Mouse (Mus musculus): ENCODE results near the gene Plet1. TPM values are rescaled to one million over a fixed set of nuclear protein-coding genes. Genes with fewer than 3 reads are reported as not detected.

The Plet1 gene
- polyA plus RNA-seq, 1 experiment from 2014 or later = 17.9 TPM

- 14% methylated on average over 10 of the region's 10 CpGs for WGBS
- no peaks in the 10 kb centered on the region; the same call in 1 of the 2 replicates for H3K4me1 ChIP-seq (ENCODE audit: control insufficient read depth, insufficient read depth, low read length)
- ATAC-seq (ENCODE audit: insufficient read depth, low FRiP score) = 0 out of 2 replicates have a peak, but pooled peaks have one; percentile 37
- 0 out of 2 replicates have a peak overlapping the region, but pooled peaks have one; percentile 8 for H3K9ac ChIP-seq (ENCODE audit: low read length)
- no peak overlapping the region for H3K27ac ChIP-seq (ENCODE audit: low read length)
- peak overlapping the region; percentile 16 for H3K4me2 ChIP-seq (ENCODE audit: low read depth, low read length)
- H3K9me3 ChIP-seq (replicated peaks; ENCODE audit: control insufficient read depth, low read length) = no peaks in the 10 kb centered on the region
- H3K27me3 ChIP-seq (ENCODE audit: control insufficient read depth, insufficient read depth, low read length) = no peaks in the 10 kb centered on the region; the same call in 1 of the 2 replicates
- no peaks in the 10 kb centered on the region for H3K36me3 ChIP-seq (ENCODE audit: control insufficient read depth, insufficient read depth, low read length)
- no peak overlapping the region for H3K4me3 ChIP-seq (replicated peaks; ENCODE audit: low read length)
These were observed 8.8 kb upstream of the Plet1 start for GRCm38 (mm10) chr9:50485521-50485920.

- no peak for ATAC-seq (ENCODE audit: insufficient read depth, low FRiP score)
- Histone ChIP-seq H3K36me3 (ENCODE audit: control insufficient read depth, insufficient read depth, low read length) (no peaks in the 10 kb centered on the region), H3K27ac (ENCODE audit: low read length) (no peak overlapping the region), H3K9me3 (replicated peaks; ENCODE audit: control insufficient read depth, low read length) (no peaks in the 10 kb centered on the region), H3K4me3 (replicated peaks; ENCODE audit: low read length) (no peak overlapping the region), H3K4me2 (ENCODE audit: low read depth, low read length) (no peak overlapping the region), H3K27me3 (ENCODE audit: control insufficient read depth, insufficient read depth, low read length) (no peaks in the 10 kb centered on the region), H3K9ac (ENCODE audit: low read length) (no peak overlapping the region), H3K4me1 (ENCODE audit: control insufficient read depth, insufficient read depth, low read length) (no peaks in the 10 kb centered on the region; the same call in 1 of the 2 replicates)
These were observed 3.5 kb upstream of the Plet1 start for GRCm38 (mm10) chr9:50490836-50491235.

GRCm38 (mm10) chr9:50491531-50492045 is 2.7 kb upstream of the Plet1 start:
- ATAC-seq (ENCODE audit: insufficient read depth, low FRiP score) = no peak
- H3K4me1 ChIP-seq (ENCODE audit: control insufficient read depth, insufficient read depth, low read length) = peaks cover 4% of the 10 kb centered on the region; the same call in 1 of the 2 replicates
- 59% methylated on average over 2 of the region's 2 CpGs for WGBS
- no peaks in the 10 kb centered on the region for H3K36me3 ChIP-seq (ENCODE audit: control insufficient read depth, insufficient read depth, low read length)
- H3K27ac ChIP-seq (ENCODE audit: low read length) = no peak overlapping the region
- no peak overlapping the region for H3K4me2 ChIP-seq (ENCODE audit: low read depth, low read length)
- H3K9me3 ChIP-seq (replicated peaks; ENCODE audit: control insufficient read depth, low read length) = no peaks in the 10 kb centered on the region
- H3K4me3 ChIP-seq (replicated peaks; ENCODE audit: low read length) = no peak overlapping the region
- no peaks in the 10 kb centered on the region for H3K27me3 ChIP-seq (ENCODE audit: control insufficient read depth, insufficient read depth, low read length)
- no peak overlapping the region for H3K9ac ChIP-seq (ENCODE audit: low read length)

- 56% methylated on average over 2 of the region's 2 CpGs for WGBS
- peak; percentile 14; the same call in 1 of the 2 replicates for ATAC-seq (ENCODE audit: insufficient read depth, low FRiP score)
- H3K9ac ChIP-seq (ENCODE audit: low read length) = no peak overlapping the region
- H3K36me3 ChIP-seq (ENCODE audit: control insufficient read depth, insufficient read depth, low read length) = no peaks in the 10 kb centered on the region
- H3K27ac ChIP-seq (ENCODE audit: low read length) = peak overlapping the region; percentile 42; the same call in 1 of the 2 replicates
- H3K9me3 ChIP-seq (replicated peaks; ENCODE audit: control insufficient read depth, low read length) = no peaks in the 10 kb centered on the region
- no peak overlapping the region for H3K4me3 ChIP-seq (replicated peaks; ENCODE audit: low read length)
- H3K4me1 ChIP-seq (ENCODE audit: control insufficient read depth, insufficient read depth, low read length) = peaks cover 11% of the 10 kb centered on the region; the same call in 1 of the 2 replicates
- H3K27me3 ChIP-seq (ENCODE audit: control insufficient read depth, insufficient read depth, low read length) = no peaks in the 10 kb centered on the region
- H3K4me2 ChIP-seq (ENCODE audit: low read depth, low read length) = no peak overlapping the region
These were observed 548 bp upstream of the Plet1 start for GRCm38 (mm10) chr9:50493777-50494176.

- Histone ChIP-seq H3K27me3 (ENCODE audit: control insufficient read depth, insufficient read depth, low read length) (no peaks in the 10 kb centered on the region), H3K4me3 (replicated peaks; ENCODE audit: low read length) (no peak overlapping the region), H3K9ac (ENCODE audit: low read length) (no peak overlapping the region), H3K4me1 (ENCODE audit: control insufficient read depth, insufficient read depth, low read length) (peaks cover 12% of the 10 kb centered on the region; the same call in 1 of the 2 replicates), H3K4me2 (ENCODE audit: low read depth, low read length) (peak overlapping the region; percentile 35; the same call in 1 of the 2 replicates), H3K9me3 (replicated peaks; ENCODE audit: control insufficient read depth, low read length) (no peaks in the 10 kb centered on the region), H3K27ac (ENCODE audit: low read length) (peak overlapping the region; percentile 62; the same call in 1 of the 2 replicates), H3K36me3 (ENCODE audit: control insufficient read depth, insufficient read depth, low read length) (no peaks in the 10 kb centered on the region)
- ATAC-seq (ENCODE audit: insufficient read depth, low FRiP score) = peak; percentile 74
- 61% methylated on average over 10 of the region's 10 CpGs for WGBS
These were observed 1.3 kb downstream of the Plet1 start for GRCm38 (mm10) chr9:50495405-50496150.

GRCm38 (mm10) chr9:50496151-50496505 is 1.8 kb downstream of the Plet1 start:
- H3K4me2 ChIP-seq (ENCODE audit: low read depth, low read length) = peak overlapping the region; percentile 0; the same call in 1 of the 2 replicates
- H3K27me3 ChIP-seq (ENCODE audit: control insufficient read depth, insufficient read depth, low read length) = no peaks in the 10 kb centered on the region
- no peak overlapping the region for H3K4me3 ChIP-seq (replicated peaks; ENCODE audit: low read length)
- H3K27ac ChIP-seq (ENCODE audit: low read length) = no peak overlapping the region
- peaks cover 14% of the 10 kb centered on the region; the same call in 1 of the 2 replicates for H3K4me1 ChIP-seq (ENCODE audit: control insufficient read depth, insufficient read depth, low read length)
- ATAC-seq (ENCODE audit: insufficient read depth, low FRiP score) = no peak
- no peaks in the 10 kb centered on the region for H3K36me3 ChIP-seq (ENCODE audit: control insufficient read depth, insufficient read depth, low read length)
- WGBS = 46% methylated on average over 6 of the region's 6 CpGs
- H3K9me3 ChIP-seq (replicated peaks; ENCODE audit: control insufficient read depth, low read length) = no peaks in the 10 kb centered on the region
- H3K9ac ChIP-seq (ENCODE audit: low read length) = no peak overlapping the region

- no peak overlapping the region for H3K4me3 ChIP-seq (replicated peaks; ENCODE audit: low read length)
- H3K4me2 ChIP-seq (ENCODE audit: low read depth, low read length) = peak overlapping the region; percentile 0; the same call in 1 of the 2 replicates
- H3K27me3 ChIP-seq (ENCODE audit: control insufficient read depth, insufficient read depth, low read length) = no peaks in the 10 kb centered on the region
- no peak overlapping the region for H3K27ac ChIP-seq (ENCODE audit: low read length)
- 0 out of 2 replicates have a peak overlapping the region, but pooled peaks have one; percentile 3 for H3K9ac ChIP-seq (ENCODE audit: low read length)
- no peaks in the 10 kb centered on the region for H3K9me3 ChIP-seq (replicated peaks; ENCODE audit: control insufficient read depth, low read length)
- no peaks in the 10 kb centered on the region for H3K36me3 ChIP-seq (ENCODE audit: control insufficient read depth, insufficient read depth, low read length)
- ATAC-seq (ENCODE audit: insufficient read depth, low FRiP score) = no peak
- 23% methylated on average over 6 of the region's 6 CpGs for WGBS
- peaks cover 14% of the 10 kb centered on the region; the same call in 1 of the 2 replicates for H3K4me1 ChIP-seq (ENCODE audit: control insufficient read depth, insufficient read depth, low read length)
These were observed 2.2 kb downstream of the Plet1 start for GRCm38 (mm10) chr9:50496546-50496945.

GRCm38 (mm10) chr9:50497076-50497475 is 2.8 kb downstream of the Plet1 start:
- WGBS = 55% methylated on average over 6 of the region's 6 CpGs
- Histone ChIP-seq H3K4me1 (ENCODE audit: control insufficient read depth, insufficient read depth, low read length) (peaks cover 14% of the 10 kb centered on the region; the same call in 1 of the 2 replicates), H3K4me2 (ENCODE audit: low read depth, low read length) (no peak overlapping the region; the same call in 1 of the 2 replicates), H3K36me3 (ENCODE audit: control insufficient read depth, insufficient read depth, low read length) (no peaks in the 10 kb centered on the region), H3K27me3 (ENCODE audit: control insufficient read depth, insufficient read depth, low read length) (no peaks in the 10 kb centered on the region), H3K9me3 (replicated peaks; ENCODE audit: control insufficient read depth, low read length) (no peaks in the 10 kb centered on the region), H3K4me3 (replicated peaks; ENCODE audit: low read length) (no peak overlapping the region), H3K9ac (ENCODE audit: low read length) (no peak overlapping the region), H3K27ac (ENCODE audit: low read length) (peak overlapping the region; percentile 26; the same call in 1 of the 2 replicates)
- ATAC-seq (ENCODE audit: insufficient read depth, low FRiP score) = no peak

GRCm38 (mm10) chr9:50497536-50497935 is 3.2 kb downstream of the Plet1 start:
- Histone ChIP-seq H3K4me2 (ENCODE audit: low read depth, low read length) (no peak overlapping the region), H3K9ac (ENCODE audit: low read length) (no peak overlapping the region; the same call in 1 of the 2 replicates), H3K4me1 (ENCODE audit: control insufficient read depth, insufficient read depth, low read length) (peaks cover 14% of the 10 kb centered on the region; the same call in 1 of the 2 replicates), H3K27me3 (ENCODE audit: control insufficient read depth, insufficient read depth, low read length) (no peaks in the 10 kb centered on the region), H3K27ac (ENCODE audit: low read length) (no peak overlapping the region), H3K9me3 (replicated peaks; ENCODE audit: control insufficient read depth, low read length) (no peaks in the 10 kb centered on the region), H3K4me3 (replicated peaks; ENCODE audit: low read length) (no peak overlapping the region), H3K36me3 (ENCODE audit: control insufficient read depth, insufficient read depth, low read length) (no peaks in the 10 kb centered on the region)
- WGBS = 78% methylated on average over 2 of the region's 2 CpGs
- ATAC-seq (ENCODE audit: insufficient read depth, low FRiP score) = no peak

Measured in stomach, embryonic 16.5 days (tissue).